Mouse (Mus musculus): ENCODE measurements around the gene Zfyve21.
A peak's percentile ranks its signal among the peaks of the same experiment; 100 is the strongest.

Zfyve21 gene

DNA sequence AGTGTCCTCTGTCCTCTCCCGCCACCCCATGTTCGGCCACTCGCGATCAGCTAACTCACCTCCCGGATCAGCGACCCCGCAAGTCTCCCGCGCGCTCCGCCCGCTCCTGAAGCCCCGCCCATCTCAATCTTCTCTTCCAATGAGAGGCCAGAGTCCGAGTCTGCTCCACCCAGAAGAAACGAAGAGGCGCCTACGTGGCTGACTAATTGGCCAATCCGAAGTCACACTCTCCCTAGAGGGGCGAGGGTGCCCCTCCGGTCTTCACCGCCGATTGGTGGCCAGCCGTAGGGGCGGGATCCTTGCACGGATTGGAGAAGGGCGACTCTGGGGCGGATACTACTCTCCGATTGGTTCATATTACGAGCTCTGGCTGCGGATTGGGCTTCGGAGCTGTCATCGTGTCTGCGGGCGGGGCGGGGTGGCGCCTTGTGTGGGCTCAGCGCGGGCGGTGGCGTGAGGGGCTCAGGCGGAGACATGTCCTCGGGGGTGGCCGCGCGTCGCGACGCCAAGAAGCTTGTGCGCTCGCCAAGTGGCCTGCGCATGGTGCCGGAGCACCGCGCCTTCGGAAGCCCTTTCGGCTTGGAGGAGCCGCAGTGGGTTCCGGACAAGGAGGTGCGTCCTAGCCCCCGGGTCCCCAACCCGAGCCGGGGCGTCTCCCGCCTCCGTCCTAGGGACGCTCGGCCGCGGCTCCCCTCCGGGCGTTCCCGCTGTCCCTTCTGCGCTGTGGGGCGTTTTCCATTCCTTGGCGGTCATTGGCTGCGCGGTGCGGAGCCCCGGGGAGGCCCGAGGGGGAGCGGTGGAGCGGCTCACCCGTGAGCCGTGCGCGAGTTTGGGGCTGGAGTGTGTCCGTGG is at the start of gene Zfyve21, which contains the start of gene Xrcc3:
Zfyve21 (plus strand) TSS at position 405 of the 852 bp plus-strand sequence.
Xrcc3 (minus strand) TSS at position 108 of the 852 bp plus-strand sequence.
- peak; percentile 97 to 99 for DNase-seq (ENCODE audit: low spot score in 2 of 2)

GRCm38 (mm10) chr12:111766313-111767236 is 47.4 kb upstream of the Zfyve21 start:
- DNase-seq (ENCODE audit: low spot score in 2 of 2), result no peak

DNA sequence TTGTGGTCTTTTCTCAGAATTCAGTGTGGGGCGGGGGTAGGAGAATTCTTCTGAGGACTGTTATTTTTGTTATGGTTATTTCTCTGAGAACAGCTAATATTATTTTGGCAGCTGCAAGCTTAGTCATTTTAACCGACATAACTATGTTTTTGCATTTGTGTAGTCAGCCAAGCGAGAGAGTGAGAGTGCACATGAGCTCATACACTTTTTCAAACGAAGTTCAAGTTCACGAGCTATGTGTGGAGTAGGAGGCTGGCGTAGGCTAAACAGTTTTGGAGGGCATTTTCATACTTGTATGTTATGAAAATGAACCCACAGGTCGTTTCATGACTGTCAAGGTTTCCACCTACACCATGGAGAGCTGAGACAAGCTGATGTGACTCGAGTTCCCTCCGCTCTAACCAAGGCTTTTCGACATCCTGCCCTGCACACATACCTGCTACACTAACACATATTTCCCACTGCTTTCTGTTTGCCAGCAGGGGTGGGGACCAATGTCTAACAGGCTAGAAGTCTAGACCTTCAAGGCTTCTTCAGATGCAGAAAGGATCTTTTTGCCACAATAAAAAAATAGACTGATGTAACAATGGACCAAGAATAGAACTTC is 45.5 kb upstream of the Zfyve21 start:
- DNase-seq (ENCODE audit: low spot score in 2 of 2), result no peak

- DNase-seq (ENCODE audit: low spot score in 2 of 2), result peak; percentile 36 to 38
These were observed 44.7 kb upstream of the Zfyve21 start for GRCm38 (mm10) chr12:111769306-111769705.

- DNase-seq (ENCODE audit: low spot score in 2 of 2), result no peak
These were observed 44.0 kb upstream of the Zfyve21 start for GRCm38 (mm10) chr12:111769816-111770577.

DNA sequence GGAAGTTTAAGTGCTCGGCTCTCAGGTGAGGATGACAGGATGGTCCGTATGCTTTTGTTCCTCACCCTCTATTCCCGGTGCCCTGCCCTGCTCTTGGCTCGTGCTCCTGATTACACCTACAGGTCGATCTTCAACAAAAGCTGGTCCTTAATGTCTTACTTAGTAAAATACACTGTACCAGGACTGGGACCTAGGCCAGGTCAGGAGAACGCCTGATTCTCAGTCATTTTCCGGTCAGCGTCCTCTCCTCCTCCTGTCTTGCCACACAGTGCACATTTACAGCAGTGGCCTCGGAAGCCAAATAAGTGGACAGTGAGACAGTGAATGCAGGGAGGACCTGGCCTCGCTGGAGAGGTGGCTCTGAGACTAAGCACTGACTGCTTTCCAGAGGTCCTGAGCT is 43.3 kb upstream of the Zfyve21 start:
- no peak for DNase-seq (ENCODE audit: low spot score in 2 of 2)

GRCm38 (mm10) chr12:111774156-111774555 is 39.8 kb upstream of the Zfyve21 start:
- DNase-seq (ENCODE audit: low spot score in 2 of 2), result no peak

- DNase-seq (ENCODE audit: low spot score in 2 of 2), result no peak
These were observed 39.1 kb upstream of the Zfyve21 start for GRCm38 (mm10) chr12:111774845-111775244.

DNA sequence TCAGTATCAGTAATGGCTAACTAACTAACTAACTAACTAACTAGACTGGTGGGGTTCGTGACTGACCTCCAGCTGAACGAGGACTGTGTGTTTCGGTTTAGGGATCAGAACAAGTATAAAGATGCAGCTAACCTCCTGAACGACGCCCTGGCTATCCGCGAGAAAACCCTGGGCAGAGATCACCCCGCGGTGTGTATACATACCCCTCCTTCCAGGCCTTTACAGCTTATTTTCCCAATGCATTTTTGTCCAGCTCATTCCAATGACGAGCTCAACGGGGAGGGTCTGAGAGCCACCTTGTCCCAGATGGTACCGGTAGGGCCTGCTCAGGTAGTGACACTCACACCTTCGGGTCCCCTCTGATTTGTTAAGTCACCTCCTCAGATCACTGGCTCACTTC is 36.1 kb upstream of the Zfyve21 start:
- DNase-seq (ENCODE audit: low spot score in 2 of 2), result no peak

DNA sequence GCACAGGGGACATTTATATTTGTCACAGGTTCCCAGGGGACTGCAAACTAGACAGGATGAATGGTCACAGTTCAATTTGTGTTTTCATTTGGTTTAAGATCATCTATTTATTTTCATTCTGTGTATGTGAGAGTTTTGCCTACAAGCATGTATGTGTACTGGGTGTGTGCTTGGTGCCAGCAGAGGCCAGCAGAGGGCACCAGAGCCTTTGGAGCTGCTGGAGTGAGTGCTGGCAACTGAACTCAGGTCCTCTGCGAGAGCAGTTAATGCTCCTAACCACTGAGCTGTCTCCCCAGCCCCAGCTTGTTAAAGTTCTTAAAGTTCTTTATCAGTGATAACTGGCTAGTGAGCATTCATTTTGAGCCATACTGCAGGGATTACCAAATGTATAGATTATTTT is 34.4 kb upstream of the Zfyve21 start:
- DNase-seq (ENCODE audit: low spot score in 2 of 2), result no peak

- no peak for DNase-seq (ENCODE audit: low spot score in 2 of 2)
These were observed 28.8 kb upstream of the Zfyve21 start for GRCm38 (mm10) chr12:111785174-111785573.

GRCm38 (mm10) chr12:111787015-111787414 is 27.0 kb upstream of the Zfyve21 start:
- no peak for DNase-seq (ENCODE audit: low spot score in 2 of 2)

DNA sequence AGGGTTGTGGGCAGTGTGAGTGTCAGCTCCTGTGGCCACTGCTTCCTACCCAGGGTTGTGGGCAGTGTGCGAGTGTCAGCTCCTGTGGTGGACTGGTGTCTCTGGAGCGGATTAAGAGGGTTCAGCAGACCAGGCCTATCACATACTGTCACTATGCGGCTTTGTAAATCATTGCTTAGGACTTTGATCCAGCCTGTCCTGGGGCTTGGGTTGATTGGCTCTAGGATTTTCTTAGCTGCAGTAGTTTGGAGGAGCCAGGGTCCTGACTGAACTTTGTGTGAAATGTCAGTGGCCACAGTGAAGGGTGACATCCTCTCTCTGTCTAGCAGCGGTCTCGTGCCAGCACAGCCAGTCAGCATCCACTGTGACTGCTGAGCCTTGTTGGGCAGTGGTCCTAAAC is 23.9 kb upstream of the Zfyve21 start:
- DNase-seq (ENCODE audit: low spot score in 2 of 2), result no peak

DNA sequence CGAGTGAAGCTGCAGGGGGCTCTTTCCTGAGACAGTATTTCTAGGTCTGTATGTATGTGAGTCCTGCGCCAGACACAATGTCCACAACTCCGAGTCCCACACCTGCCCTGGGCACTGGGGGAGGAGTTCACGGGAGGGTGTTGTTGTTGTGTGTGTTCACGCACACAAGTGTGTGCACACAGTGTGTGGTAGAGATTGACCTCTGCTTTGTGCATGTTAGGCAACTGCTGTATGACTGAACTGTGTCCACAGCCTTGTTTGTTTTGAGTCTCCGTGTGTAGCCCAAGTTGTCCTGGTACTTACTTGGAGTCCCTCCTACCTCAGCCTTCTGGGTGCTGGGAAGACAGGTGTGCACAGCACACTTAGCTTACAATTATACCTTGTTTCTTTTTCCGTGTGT is 23.3 kb upstream of the Zfyve21 start:
- DNase-seq (ENCODE audit: low spot score in 2 of 2), result no peak

DNA sequence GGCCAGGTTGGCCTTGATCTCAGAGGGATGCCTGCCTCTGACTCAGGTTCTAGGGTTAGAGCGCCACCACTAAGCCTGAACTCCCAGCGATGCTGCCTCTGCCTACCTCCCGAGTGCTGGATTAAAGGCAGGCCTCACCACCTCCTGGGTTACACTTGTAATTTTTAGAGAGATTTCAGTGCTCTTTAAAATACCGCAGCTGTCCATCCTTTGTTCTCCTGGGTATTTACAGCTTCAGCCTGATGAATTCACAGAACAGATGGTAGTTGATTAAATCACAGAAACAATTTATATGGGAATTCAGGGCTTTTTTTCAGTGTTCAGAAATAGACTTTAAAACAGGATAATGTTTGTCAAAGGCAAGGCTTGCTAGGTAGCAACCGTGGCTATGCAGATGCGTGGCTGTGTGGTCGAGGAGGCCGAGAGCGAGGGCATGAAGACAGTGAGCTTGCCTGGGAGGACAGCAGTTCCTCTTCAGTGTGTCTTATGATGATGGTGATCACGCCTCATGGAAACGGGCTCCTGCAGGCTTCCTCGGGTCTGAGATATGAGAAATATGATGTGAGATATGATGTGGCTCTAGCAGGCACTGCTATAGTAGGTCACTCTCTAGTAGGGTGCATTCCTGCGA is 22.4 kb upstream of the Zfyve21 start:
- DNase-seq (ENCODE audit: low spot score in 2 of 2), result no peak

DNA sequence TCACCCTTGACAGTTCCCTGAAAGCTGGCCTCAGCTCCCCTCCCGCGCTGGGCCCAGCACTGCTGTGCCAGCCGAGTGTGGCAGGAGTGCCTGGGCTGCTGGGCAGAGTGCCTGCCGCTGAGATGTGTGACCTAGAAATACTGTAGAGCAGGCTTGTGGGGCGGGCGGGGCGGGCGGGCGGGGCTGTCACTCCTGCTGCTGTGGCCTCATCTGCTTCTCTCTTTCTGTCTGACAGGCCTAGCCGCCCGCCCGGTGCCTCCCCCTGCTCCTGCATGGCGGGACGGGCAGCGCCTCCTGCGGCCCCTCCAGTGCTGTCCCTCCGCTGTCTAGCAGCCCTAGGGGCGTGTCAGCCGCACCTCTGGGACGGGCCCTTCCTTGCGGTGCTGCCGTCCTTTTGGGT is 19.9 kb upstream of the Zfyve21 start:
- DNase-seq (ENCODE audit: low spot score in 2 of 2), result no peak

GRCm38 (mm10) chr12:111794526-111795179 is 19.3 kb upstream of the Zfyve21 start:
- DNase-seq (ENCODE audit: low spot score in 2 of 2), result no peak

- DNase-seq (ENCODE audit: low spot score in 2 of 2), result no peak
These were observed 18.6 kb upstream of the Zfyve21 start for GRCm38 (mm10) chr12:111795180-111795895.

- no peak for DNase-seq (ENCODE audit: low spot score in 2 of 2)
These were observed 16.7 kb upstream of the Zfyve21 start for GRCm38 (mm10) chr12:111797251-111797650.

GRCm38 (mm10) chr12:111798493-111798892 is 15.5 kb upstream of the Zfyve21 start:
- no peak for DNase-seq (ENCODE audit: low spot score in 2 of 2)

Data from frontal cortex, postnatal 14 days (tissue).